Mouse (Mus musculus) lung, postnatal 0 days (tissue): ENCODE results near the gene Abhd11. TPM values are rescaled to one million over a fixed set of nuclear protein-coding genes. Genes with fewer than 3 reads are reported as not detected.

Experiments
- ATAC-seq: fragments of 200-750 bp; cut with Nextera tagmentation; 2 replicates; pipeline ENCODE4 v1.8.0; 2017; ENCODE audit warnings: moderate library complexity
- DNase-seq: peaks from one replicate; pipeline ENCODE4 v3.0.0-alpha.2; 2016; ENCODE audit warnings: low spot score
- H3K27ac ChIP-seq: fragments of 300-500 bp; sonication (generic); 2 replicates; pipeline ENCODE4 v1.5.1; 2014; ENCODE audit warnings: antibody characterized with exemption, mild to moderate bottlenecking, low read length, mixed read lengths
- H3K27me3 ChIP-seq: fragments of 300-500 bp; sonication (generic); replicated peaks from 2 replicates; pipeline ENCODE4 v1.6.1; 2014; ENCODE audit warnings: low read length, mixed read lengths; ENCODE audit not compliant: insufficient read depth
- H3K36me3 ChIP-seq: fragments of 300-500 bp; sonication (generic); 2 replicates; pipeline ENCODE4 v1.6.1; 2014; ENCODE audit warnings: low read length, mixed read lengths; ENCODE audit not compliant: insufficient read depth
- H3K4me1 ChIP-seq: fragments of 300-500 bp; sonication (generic); 2 replicates; pipeline ENCODE4 v1.6.1; 2014; ENCODE audit warnings: antibody characterized with exemption, low read depth, low read length, mixed read lengths; ENCODE audit not compliant: insufficient read depth
- H3K4me2 ChIP-seq: fragments of 300-500 bp; sonication (generic); replicated peaks from 2 replicates; pipeline ENCODE4 v1.6.1; 2014; ENCODE audit warnings: low read depth, mild to moderate bottlenecking, low read length, moderate library complexity, mixed read lengths
- H3K4me3 ChIP-seq: fragments of 300-500 bp; sonication (generic); 2 replicates; pipeline ENCODE4 v1.5.1; 2014; ENCODE audit warnings: low read depth, low read length
- H3K9ac ChIP-seq: fragments of 300-500 bp; sonication (generic); replicated peaks from 2 replicates; pipeline ENCODE4 v1.6.1; 2014; ENCODE audit warnings: low read depth, mild to moderate bottlenecking
- H3K9me3 ChIP-seq: fragments of 300-500 bp; sonication (generic); 2 replicates; pipeline ENCODE4 v1.6.1; 2016; ENCODE audit warnings: low read length, mixed read lengths
- CTCF ChIP-seq: IDR thresholded peaks from 2 replicates; pipeline ENCODE4 v1.5.1; 2016; ENCODE audit warnings: antibody characterized with exemption, mild to moderate bottlenecking
- EP300 ChIP-seq: IDR thresholded peaks from 2 replicates; pipeline ENCODE4 v1.6.1; 2016; ENCODE audit warnings: antibody characterized with exemption, mild to moderate bottlenecking, control low read depth
- WGBS: fragments of 180-500 bp; shearing (Covaris S2); extraction: QIAGEN DNeasy Blood & Tissue Kit; methylation state at CpG from one replicate; pipeline ENCODE4 v1.1.7; 2014; 5-methylcytosine and 5-hydroxymethylcytosine counted together
- polyA plus RNA-seq: library from polyadenylated mRNA; unstranded; fragments of >200 nt; fragmentation: Nextera tagmentation; extraction: Ambion mirVana; gene quantifications from 2 replicates; pipeline ENCODE4 v1.2.1, GENCODE M21; 2015

Gene Abhd11
- polyA plus RNA-seq, 1 experiment from 2014 or later, result 80.9 TPM

GRCm38 (mm10) chr5:134983771-134984170, 25.2 kb upstream of the Abhd11 start:
- no peaks in the 10 kb centered on the region for H3K9me3 ChIP-seq
- H3K27ac ChIP-seq, result peak overlapping the region; percentile 68; the same call in 1 of the 2 replicates
- peaks cover 19% of the 10 kb centered on the region for H3K27me3 ChIP-seq
- ATAC-seq (no peak), DNase-seq (peak; percentile 28)
- no peak overlapping the region for H3K4me2 ChIP-seq
- no peaks in the 10 kb centered on the region for H3K36me3 ChIP-seq
- H3K4me3 ChIP-seq, result no peak overlapping the region
- H3K9ac ChIP-seq, result no peak overlapping the region
- peaks cover 6% of the 10 kb centered on the region; the same call in 1 of the 2 replicates for H3K4me1 ChIP-seq
- 12% methylated on average over 3 of the region's 3 CpGs for WGBS
- TF ChIP-seq CTCF, result no peak
- no peak for TF ChIP-seq EP300

- Histone ChIP-seq H3K9me3 (no peaks in the 10 kb centered on the region), H3K36me3 (no peaks in the 10 kb centered on the region), H3K4me2 (peak within 1 kb of the TSS; percentile 49), H3K9ac (peak within 1 kb of the TSS; percentile 88), H3K4me1 (peaks cover 16% of the 10 kb centered on the region; the same call in 1 of the 2 replicates), H3K27me3 (peaks cover 19% of the 10 kb centered on the region), H3K27ac (peak within 1 kb of the TSS; percentile 95), H3K4me3 (peak within 1 kb of the TSS; percentile 55)
- ATAC-seq (peak; percentile 91), DNase-seq (peak; percentile 98)
- no peak for TF ChIP-seq CTCF
- TF ChIP-seq EP300, result peak; percentile 72
- WGBS, result under 1% methylated on average over 24 of the region's 25 CpGs
These were observed 23.2 kb upstream of the Abhd11 start, which contains the start of gene Cldn3 for GRCm38 (mm10) chr5:134985633-134986297. Gene Cldn3 (plus strand): TSS chr5:134986214.

GRCm38 (mm10) chr5:134986298-134987268, 22.4 kb upstream of the Abhd11 start:
- H3K9me3 ChIP-seq, result no peaks in the 10 kb centered on the region
- ATAC-seq, result peak; percentile 0
- H3K4me3 ChIP-seq, result peak overlapping the region; percentile 55
- peak overlapping the region; percentile 49 for H3K4me2 ChIP-seq
- TF ChIP-seq EP300, result no peak
- peak; percentile 47 for TF ChIP-seq CTCF
- no peaks in the 10 kb centered on the region for H3K36me3 ChIP-seq
- WGBS, result 4% methylated on average over 79 of the region's 79 CpGs
- H3K9ac ChIP-seq, result peak overlapping the region; percentile 88
- peaks cover 16% of the 10 kb centered on the region; the same call in 1 of the 2 replicates for H3K4me1 ChIP-seq
- H3K27ac ChIP-seq, result peak overlapping the region; percentile 95
- H3K27me3 ChIP-seq, result peaks cover 19% of the 10 kb centered on the region
- DNase-seq, result peak; percentile 57

- 31% methylated on average over 11 of the region's 11 CpGs for WGBS
- H3K4me3 ChIP-seq, result peak overlapping the region; percentile 55
- ATAC-seq, result no peak
- H3K27ac ChIP-seq, result peak overlapping the region; percentile 80
- TF ChIP-seq EP300 (no peak), CTCF (no peak)
- H3K27me3 ChIP-seq, result peaks cover 19% of the 10 kb centered on the region
- H3K36me3 ChIP-seq, result no peaks in the 10 kb centered on the region
- no peaks in the 10 kb centered on the region for H3K9me3 ChIP-seq
- H3K4me2 ChIP-seq, result peak overlapping the region; percentile 52
- peak overlapping the region; percentile 51 for H3K9ac ChIP-seq
- no peak for DNase-seq
- H3K4me1 ChIP-seq, result peaks cover 16% of the 10 kb centered on the region; the same call in 1 of the 2 replicates
These were observed 19.8 kb upstream of the Abhd11 start for GRCm38 (mm10) chr5:134989166-134989565.

DNA sequence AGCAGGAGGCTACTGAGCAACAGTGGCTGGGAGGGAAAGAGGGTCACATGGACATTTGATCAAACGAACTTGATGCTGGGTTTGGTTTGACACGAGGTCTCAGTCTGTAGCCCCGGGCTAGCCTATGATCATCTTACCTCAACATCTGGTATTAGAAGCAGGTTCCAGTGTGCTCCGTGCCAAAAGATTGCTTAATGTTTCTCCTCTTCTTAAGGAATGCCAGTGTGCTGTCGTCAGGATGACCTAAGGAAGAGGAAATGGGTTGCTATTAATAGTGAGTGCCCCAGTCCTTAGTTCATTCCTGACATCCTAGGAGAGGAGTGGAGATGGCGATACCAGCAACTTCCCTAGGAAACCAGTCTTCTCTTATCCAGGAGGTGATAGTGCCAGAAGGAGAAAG, 19.2 kb upstream of the Abhd11 start:
- WGBS, result 12% methylated on average over 6 of the region's 6 CpGs
- H3K4me3 ChIP-seq, result no peak overlapping the region; the same call in 1 of the 2 replicates
- no peaks in the 10 kb centered on the region for H3K36me3 ChIP-seq
- peak overlapping the region; percentile 52; the same call in 1 of the 2 replicates for H3K4me2 ChIP-seq
- ATAC-seq, result peak; percentile 27
- H3K9me3 ChIP-seq, result no peaks in the 10 kb centered on the region
- no peak overlapping the region for H3K9ac ChIP-seq
- peaks cover 13% of the 10 kb centered on the region; the same call in 1 of the 2 replicates for H3K4me1 ChIP-seq
- DNase-seq, result peak; percentile 94
- TF ChIP-seq EP300 (peak; percentile 97), CTCF (no peak)
- peaks cover 19% of the 10 kb centered on the region for H3K27me3 ChIP-seq
- peak overlapping the region; percentile 80 for H3K27ac ChIP-seq

GRCm38 (mm10) chr5:134992566-134992965, 16.4 kb upstream of the Abhd11 start:
- peaks cover 9% of the 10 kb centered on the region; the same call in 1 of the 2 replicates for H3K4me1 ChIP-seq
- H3K27me3 ChIP-seq, result peaks cover 5% of the 10 kb centered on the region; the same call in 1 of the 2 replicates
- ATAC-seq, result peak; percentile 16; the same call in 1 of the 2 replicates
- TF ChIP-seq EP300 (no peak), CTCF (no peak)
- no peaks in the 10 kb centered on the region for H3K9me3 ChIP-seq
- peak; percentile 61 for DNase-seq
- WGBS, result 70% methylated on average over 5 of the region's 5 CpGs
- H3K27ac ChIP-seq, result peak overlapping the region; percentile 51
- H3K36me3 ChIP-seq, result no peaks in the 10 kb centered on the region
- no peak overlapping the region for H3K4me3 ChIP-seq
- H3K4me2 ChIP-seq, result no peak overlapping the region
- no peak overlapping the region for H3K9ac ChIP-seq
